Mouse (Mus musculus): Measurements from ENCODE around the gene Sgsm1.

DNA sequence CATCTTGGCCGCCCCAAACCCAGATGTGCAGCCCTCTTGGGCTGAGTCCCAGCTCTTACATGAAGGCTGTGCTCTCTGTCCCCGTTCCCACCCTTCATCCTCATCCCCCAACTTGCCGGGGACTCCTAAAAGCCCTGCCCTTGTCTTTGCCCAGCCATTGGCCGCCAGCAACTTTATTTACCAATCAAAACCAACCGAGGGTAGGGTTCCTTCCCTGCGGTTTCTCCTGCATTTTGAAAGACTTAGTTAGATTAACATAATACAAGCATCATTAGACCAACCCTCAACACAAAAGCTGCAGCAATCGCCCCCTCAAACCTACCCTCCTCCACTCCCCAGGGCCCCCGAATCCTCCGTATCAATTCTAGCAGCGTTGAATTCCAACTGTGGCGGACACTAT, 35.2 kb upstream of the Sgsm1 start:
- TF ChIP-seq CTCF (IDR thresholded peaks at IDR 0.05) (no peak), EP300 (IDR thresholded peaks at IDR 0.05) (no peak)
